Mouse (Mus musculus) thymus, adult 2 months (tissue): ENCODE measurements around the gene Pde6d.

Experiments
- CTCF ChIP-seq: fragments of 200-500 bp; IDR thresholded peaks from 2 replicates; pipeline ENCODE4 v1.5.1; 2012; ENCODE audit warnings: mild to moderate bottlenecking, control low read depth, low read length, moderate library complexity, borderline replicate concordance; ENCODE audit not compliant: control insufficient read depth, poor library complexity, insufficient read depth; ENCODE audit errors: extremely low read depth
- POLR2A ChIP-seq: fragments of 200-500 bp; IDR thresholded peaks from 2 replicates; pipeline ENCODE4 v1.6.1; 2012; ENCODE audit warnings: mild to moderate bottlenecking, low read length, control low read depth, moderate library complexity; ENCODE audit not compliant: control insufficient read depth, poor library complexity, insufficient read depth; ENCODE audit errors: extremely low read depth

GRCm38 (mm10) chr1:86586992-86587391 lies 4.6 kb upstream of the Pde6d start:
- no peak for TF ChIP-seq POLR2A
- TF ChIP-seq CTCF: no peak
